Mouse (Mus musculus): ENCODE measurements at regions not wholly inside any gene's neighbourhood (a gene's known extent, or its start where the extent isn't known, plus 50 kb on each side); places are given as distances from the start of the nearest gene placed in this dataset.

GRCm38 (mm10) chr12:44750743-44751142, 323.8 kb downstream of the Stxbp6 start:
- TF ChIP-seq CTCF (IDR thresholded peaks at IDR 0.05; ENCODE audit: low read depth) (no peak), EP300 (optimal IDR thresholded peaks at IDR 0.05) (no peak)

Measured in stomach, postnatal 0 days (tissue).